Mouse (Mus musculus): ENCODE measurements at regions not wholly inside any gene's neighbourhood (a gene's known extent, or its start where the extent isn't known, plus 50 kb on each side); places are given as distances from the start of the nearest gene placed in this dataset.
"Not testable (repeated sequence)": the region's sequence is repeated elsewhere in the genome, so short reads cannot be mapped to it uniquely, and the experiment has no call there.

GRCm38 (mm10) chr16:21001126-21001525 is 152.7 kb downstream of the Teddm3 start:
- no peak overlapping the region for H3K4me3 ChIP-seq (ENCODE audit: control insufficient read depth, low read depth, low read length)
- no peaks in the 10 kb centered on the region for H3K27me3 ChIP-seq (ENCODE audit: control insufficient read depth, insufficient read depth, low read length)
- H3K36me3 ChIP-seq (ENCODE audit: control insufficient read depth, insufficient read depth, low read length): no peaks in the 10 kb centered on the region
- TF ChIP-seq CTCF (IDR thresholded peaks at IDR 0.05; ENCODE audit: control insufficient read depth, insufficient read depth, insufficient replicate concordance, low read depth, low read length) (no peak), POLR2A (IDR thresholded peaks at IDR 0.05; ENCODE audit: control insufficient read depth, low read depth, low read length) (no peak)
- no peak overlapping the region for H3K27ac ChIP-seq (ENCODE audit: control insufficient read depth, insufficient read depth, low read depth, low read length)
- H3K4me1 ChIP-seq (ENCODE audit: control insufficient read depth, insufficient read depth, low read length): no peaks in the 10 kb centered on the region

- H3K27ac ChIP-seq (ENCODE audit: control insufficient read depth, insufficient read depth, low read depth, low read length): no peak overlapping the region
- no peaks in the 10 kb centered on the region for H3K27me3 ChIP-seq (ENCODE audit: control insufficient read depth, insufficient read depth, low read length)
- H3K4me3 ChIP-seq (ENCODE audit: control insufficient read depth, low read depth, low read length): no peak overlapping the region
- H3K36me3 ChIP-seq (ENCODE audit: control insufficient read depth, insufficient read depth, low read length): no peaks in the 10 kb centered on the region
- no peaks in the 10 kb centered on the region for H3K4me1 ChIP-seq (ENCODE audit: control insufficient read depth, insufficient read depth, low read length)
- no peak for TF ChIP-seq POLR2A (IDR thresholded peaks at IDR 0.05; ENCODE audit: control insufficient read depth, low read depth, low read length)
- no peak for TF ChIP-seq CTCF (IDR thresholded peaks at IDR 0.05; ENCODE audit: control insufficient read depth, insufficient read depth, insufficient replicate concordance, low read depth, low read length)
Measured at GRCm38 (mm10) chr16:20990524-20990923, 163.3 kb downstream of the Teddm3 start.

GRCm38 (mm10) chr16:20975406-20975805 is 178.4 kb downstream of the Teddm3 start:
- Histone ChIP-seq H3K4me3 (ENCODE audit: control insufficient read depth, low read depth, low read length) (no peak overlapping the region), H3K27ac (ENCODE audit: control insufficient read depth, insufficient read depth, low read depth, low read length) (no peak overlapping the region), H3K27me3 (ENCODE audit: control insufficient read depth, insufficient read depth, low read length) (no peaks in the 10 kb centered on the region), H3K36me3 (ENCODE audit: control insufficient read depth, insufficient read depth, low read length) (no peaks in the 10 kb centered on the region), H3K4me1 (ENCODE audit: control insufficient read depth, insufficient read depth, low read length) (no peaks in the 10 kb centered on the region)
- no peak for TF ChIP-seq CTCF (IDR thresholded peaks at IDR 0.05; ENCODE audit: control insufficient read depth, insufficient read depth, insufficient replicate concordance, low read depth, low read length)
- no peak for TF ChIP-seq POLR2A (IDR thresholded peaks at IDR 0.05; ENCODE audit: control insufficient read depth, low read depth, low read length)

GRCm38 (mm10) chr16:20972442-20972841 is 181.4 kb downstream of the Teddm3 start:
- TF ChIP-seq POLR2A (IDR thresholded peaks at IDR 0.05; ENCODE audit: control insufficient read depth, low read depth, low read length) (no peak), CTCF (IDR thresholded peaks at IDR 0.05; ENCODE audit: control insufficient read depth, insufficient read depth, insufficient replicate concordance, low read depth, low read length) (no peak)
- no peaks in the 10 kb centered on the region for H3K27me3 ChIP-seq (ENCODE audit: control insufficient read depth, insufficient read depth, low read length)
- no peaks in the 10 kb centered on the region for H3K4me1 ChIP-seq (ENCODE audit: control insufficient read depth, insufficient read depth, low read length)
- no peaks in the 10 kb centered on the region for H3K36me3 ChIP-seq (ENCODE audit: control insufficient read depth, insufficient read depth, low read length)
- no peak overlapping the region for H3K4me3 ChIP-seq (ENCODE audit: control insufficient read depth, low read depth, low read length)
- no peak overlapping the region for H3K27ac ChIP-seq (ENCODE audit: control insufficient read depth, insufficient read depth, low read depth, low read length)

GRCm38 (mm10) chr16:20958905-20959304 is 194.9 kb downstream of the Teddm3 start:
- TF ChIP-seq POLR2A (IDR thresholded peaks at IDR 0.05; ENCODE audit: control insufficient read depth, low read depth, low read length) (no peak), CTCF (IDR thresholded peaks at IDR 0.05; ENCODE audit: control insufficient read depth, insufficient read depth, insufficient replicate concordance, low read depth, low read length) (no peak)
- Histone ChIP-seq H3K4me1 (ENCODE audit: control insufficient read depth, insufficient read depth, low read length) (no peaks in the 10 kb centered on the region), H3K4me3 (ENCODE audit: control insufficient read depth, low read depth, low read length) (no peak overlapping the region), H3K27me3 (ENCODE audit: control insufficient read depth, insufficient read depth, low read length) (no peaks in the 10 kb centered on the region), H3K36me3 (ENCODE audit: control insufficient read depth, insufficient read depth, low read length) (no peaks in the 10 kb centered on the region), H3K27ac (ENCODE audit: control insufficient read depth, insufficient read depth, low read depth, low read length) (no peak overlapping the region)

GRCm38 (mm10) chr16:20936722-20937121 is 202.4 kb upstream of the Thpo start:
- Histone ChIP-seq H3K4me1 (ENCODE audit: control insufficient read depth, insufficient read depth, low read length) (no peaks in the 10 kb centered on the region), H3K36me3 (ENCODE audit: control insufficient read depth, insufficient read depth, low read length) (no peaks in the 10 kb centered on the region), H3K4me3 (ENCODE audit: control insufficient read depth, low read depth, low read length) (no peak overlapping the region), H3K27me3 (ENCODE audit: control insufficient read depth, insufficient read depth, low read length) (no peaks in the 10 kb centered on the region), H3K27ac (ENCODE audit: control insufficient read depth, insufficient read depth, low read depth, low read length) (no peak overlapping the region)
- no peak for TF ChIP-seq POLR2A (IDR thresholded peaks at IDR 0.05; ENCODE audit: control insufficient read depth, low read depth, low read length)
- no peak for TF ChIP-seq CTCF (IDR thresholded peaks at IDR 0.05; ENCODE audit: control insufficient read depth, insufficient read depth, insufficient replicate concordance, low read depth, low read length)

- H3K36me3 ChIP-seq (ENCODE audit: control insufficient read depth, insufficient read depth, low read length); H3K27me3 ChIP-seq (ENCODE audit: control insufficient read depth, insufficient read depth, low read length); H3K27ac ChIP-seq (ENCODE audit: control insufficient read depth, insufficient read depth, low read depth, low read length); H3K4me3 ChIP-seq (ENCODE audit: control insufficient read depth, low read depth, low read length); H3K4me1 ChIP-seq (ENCODE audit: control insufficient read depth, insufficient read depth, low read length): not testable (repeated sequence)
Measured at GRCm38 (mm10) chr16:20934846-20935245, 200.5 kb upstream of the Thpo start.

- H3K4me1 ChIP-seq (ENCODE audit: control insufficient read depth, insufficient read depth, low read length); H3K4me3 ChIP-seq (ENCODE audit: control insufficient read depth, low read depth, low read length); H3K27ac ChIP-seq (ENCODE audit: control insufficient read depth, insufficient read depth, low read depth, low read length); H3K36me3 ChIP-seq (ENCODE audit: control insufficient read depth, insufficient read depth, low read length); H3K27me3 ChIP-seq (ENCODE audit: control insufficient read depth, insufficient read depth, low read length): not testable (repeated sequence)
Measured at GRCm38 (mm10) chr16:20930003-20930402, 195.7 kb upstream of the Thpo start.

- H3K27me3 ChIP-seq (ENCODE audit: control insufficient read depth, insufficient read depth, low read length); H3K36me3 ChIP-seq (ENCODE audit: control insufficient read depth, insufficient read depth, low read length); H3K27ac ChIP-seq (ENCODE audit: control insufficient read depth, insufficient read depth, low read depth, low read length); H3K4me3 ChIP-seq (ENCODE audit: control insufficient read depth, low read depth, low read length); H3K4me1 ChIP-seq (ENCODE audit: control insufficient read depth, insufficient read depth, low read length): not testable (repeated sequence)
Measured at GRCm38 (mm10) chr16:20925776-20926175, 191.5 kb upstream of the Thpo start.

- not testable (repeated sequence) for H3K4me3 ChIP-seq (ENCODE audit: control insufficient read depth, low read depth, low read length); H3K27ac ChIP-seq (ENCODE audit: control insufficient read depth, insufficient read depth, low read depth, low read length); H3K27me3 ChIP-seq (ENCODE audit: control insufficient read depth, insufficient read depth, low read length); H3K36me3 ChIP-seq (ENCODE audit: control insufficient read depth, insufficient read depth, low read length); H3K4me1 ChIP-seq (ENCODE audit: control insufficient read depth, insufficient read depth, low read length)
Measured at GRCm38 (mm10) chr16:20910864-20911263, 176.6 kb upstream of the Thpo start.

- not testable (repeated sequence) for H3K36me3 ChIP-seq (ENCODE audit: control insufficient read depth, insufficient read depth, low read length); H3K4me3 ChIP-seq (ENCODE audit: control insufficient read depth, low read depth, low read length); H3K27me3 ChIP-seq (ENCODE audit: control insufficient read depth, insufficient read depth, low read length); H3K4me1 ChIP-seq (ENCODE audit: control insufficient read depth, insufficient read depth, low read length); H3K27ac ChIP-seq (ENCODE audit: control insufficient read depth, insufficient read depth, low read depth, low read length)
Measured at GRCm38 (mm10) chr16:20908467-20909351, 174.4 kb upstream of the Thpo start.
